Mouse (Mus musculus) bone marrow, adult 2 months (tissue): ENCODE data around the gene Gm14305.
"Not testable (repeated sequence)": the region's sequence is repeated elsewhere in the genome, so short reads cannot be mapped to it uniquely, and the experiment has no call there.

Source experiments
- CTCF ChIP-seq: fragments of 200-500 bp; IDR thresholded peaks from 2 replicates; pipeline ENCODE4 v1.5.1; 2011; ENCODE audit warnings: low read length, control low read depth; ENCODE audit not compliant: control insufficient read depth, insufficient read depth
- POLR2A ChIP-seq: fragments of 200-500 bp; IDR thresholded peaks from 2 replicates; pipeline ENCODE4 v1.6.1; 2011; ENCODE audit warnings: low read depth, mild to moderate bottlenecking, control low read depth, low read length, borderline replicate concordance; ENCODE audit not compliant: control insufficient read depth

DNA sequence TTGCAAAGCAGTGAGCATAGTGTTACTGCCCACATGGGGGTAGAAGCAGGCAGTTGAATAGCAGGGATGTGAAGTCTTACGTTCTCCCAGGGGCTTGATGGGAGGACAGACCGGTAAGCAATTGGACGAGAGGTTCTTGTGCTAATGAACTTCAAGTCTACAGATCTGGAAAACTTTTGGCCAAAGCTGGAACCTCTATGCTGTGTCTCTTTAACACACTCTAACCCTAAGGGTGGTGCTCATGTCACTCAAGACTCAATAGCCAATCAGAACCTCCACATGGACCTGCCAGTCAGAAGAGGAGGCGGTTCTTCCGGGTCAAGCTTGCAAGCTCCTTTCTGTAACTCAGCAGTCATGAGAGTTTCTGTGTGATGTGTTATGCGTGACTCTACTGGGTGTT lies 37.9 kb upstream of the Gm14305 start, which contains the start of gene Zfp973:
- TF ChIP-seq POLR2A, CTCF: not testable (repeated sequence)
